Mouse (Mus musculus) brain, embryonic 14.5 days (tissue): ENCODE measurements at regions not wholly inside any gene's neighbourhood (a gene's known extent, or its start where the extent isn't known, plus 50 kb on each side); places are given as distances from the start of the nearest gene placed in this dataset.

Experiments
- CTCF ChIP-seq: fragments of 200-500 bp; IDR thresholded peaks from 2 replicates; pipeline ENCODE4 v1.5.1; 2012; ENCODE audit warnings: inconsistent platforms, mild to moderate bottlenecking, moderate library complexity, borderline replicate concordance; ENCODE audit not compliant: insufficient read depth, insufficient read length; ENCODE audit errors: extremely low read depth
- POLR2A ChIP-seq: fragments of 200-500 bp; IDR thresholded peaks from 2 replicates; pipeline ENCODE4 v1.6.1; 2012; ENCODE audit warnings: mild to moderate bottlenecking, inconsistent platforms, borderline replicate concordance; ENCODE audit not compliant: poor library complexity, insufficient read depth, insufficient read length, severe bottlenecking; ENCODE audit errors: extremely low read depth

- no peak for TF ChIP-seq POLR2A
- TF ChIP-seq CTCF, result no peak
Observed at GRCm38 (mm10) chr10:117517071-117517714, 112.1 kb upstream of the Cpm start.
